Comparison of ENCODE assay signal across 12 mouse cellular contexts in the genomic region with DNA sequence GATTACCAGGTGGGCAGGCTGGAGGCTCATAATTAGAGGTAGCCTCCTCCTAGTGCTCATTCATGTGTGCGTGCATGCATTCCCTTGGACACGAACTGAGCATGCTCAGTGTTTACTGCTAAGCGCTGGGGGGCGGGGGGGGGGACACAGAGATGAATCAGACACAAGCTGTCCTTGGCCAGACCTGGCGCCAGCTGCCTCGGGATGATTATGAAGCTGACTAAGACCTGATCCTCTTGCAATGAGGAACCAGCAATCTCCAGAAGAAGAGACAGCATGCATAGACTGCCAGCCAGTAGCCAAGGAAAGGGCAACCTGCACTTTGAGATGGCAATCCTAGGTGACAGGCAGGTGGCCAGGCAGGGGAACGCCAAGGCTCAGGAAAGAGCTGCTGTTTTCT. TPM values are rescaled to one million over a fixed set of nuclear protein-coding genes. Genes with fewer than 3 reads are reported as not detected.
DNase-seq lines count a peak whose midpoint lies in the region.
"Had no signal": no experiment of that assay in that cellular context is flagged by ENCODE, and none has a peak within 500 bp of the region (broad histone marks: within the 10 kb centered on the region; RNA-seq: fewer than 3 reads in every experiment).

No protein-coding gene starts in this region.

- intact Hi-C loops in gastrocnemius, postnatal 14 days (cut with DNase I; ENCODE audit: low total_unique reads): no loop called here

- DNase-seq in gastrocnemius, adult 8-10 months (ENCODE audit: low spot score in 2 of 2): peak; percentile 9 to 15
- DNase-seq in gastrocnemius, postnatal 14 days: no peak
- DNase-seq in adrenal gland, adult (ENCODE audit: inconsistent age in 2 of 2, low spot score in 1 of 2): peak; percentile 79 to 85
- DNase-seq in cerebellum, adult 11-12 months: peak; percentile 63
- DNase-seq in layer of hippocampus, adult 8-10 months (ENCODE audit: low spot score in 2 of 2): peak; percentile 44 to 48
- DNase-seq in T-cell, adult 2 months (ENCODE audit: low spot score): no peak
- DNase-seq in B cell, adult 2 months: no peak
- DNase-seq in kidney, postnatal 25 days: no peak
- DNase-seq: kidney, adult 8-10 months; lung, postnatal 14 days had no signal

RNA-seq across cellular contexts. Expression of gene Prima1, which starts 36.4 kb away (rescaled TPM):
- 10 to 100 TPM in 3 of 4 experiments, 1 to 10 TPM in 1; 6.5 to 25.9 (median 14.7) TPM for total RNA-seq in gastrocnemius, adult 8-10 months (2022)
- 10 to 100 TPM in 1 of 2 experiments, 1 to 10 TPM in 1; 2.3 to 14.0 TPM for total RNA-seq in gastrocnemius, postnatal 14 days (2021)
- total RNA-seq in layer of hippocampus, adult 8-10 months (2022): 1 to 10 TPM; 4.1 to 7.1 (median 5.0) TPM
- total RNA-seq: G1E; liver, adult 2 months had no signal

Comparison
In these comparisons a context has a peak if more than half of its experiments do, and no peak if none do; other contexts are left out.
1. DNase-seq: peak in gastrocnemius, adult 8-10 months (2 of 2), adrenal gland, adult (2 of 2), cerebellum, adult 11-12 months (single experiment) and layer of hippocampus, adult 8-10 months (2 of 2); none in gastrocnemius, postnatal 14 days (single experiment), T-cell, adult 2 months (single experiment), B cell, adult 2 months (0 of 2) and kidney, postnatal 25 days (0 of 2).